Mouse (Mus musculus): ENCODE data around the gene Gdpd3.

Gdpd3 gene

GRCm38 (mm10) chr7:126789141-126789540, 23.0 kb downstream of the Gdpd3 start:
- DNase-seq (ENCODE audit: low spot score) = no peak

DNA sequence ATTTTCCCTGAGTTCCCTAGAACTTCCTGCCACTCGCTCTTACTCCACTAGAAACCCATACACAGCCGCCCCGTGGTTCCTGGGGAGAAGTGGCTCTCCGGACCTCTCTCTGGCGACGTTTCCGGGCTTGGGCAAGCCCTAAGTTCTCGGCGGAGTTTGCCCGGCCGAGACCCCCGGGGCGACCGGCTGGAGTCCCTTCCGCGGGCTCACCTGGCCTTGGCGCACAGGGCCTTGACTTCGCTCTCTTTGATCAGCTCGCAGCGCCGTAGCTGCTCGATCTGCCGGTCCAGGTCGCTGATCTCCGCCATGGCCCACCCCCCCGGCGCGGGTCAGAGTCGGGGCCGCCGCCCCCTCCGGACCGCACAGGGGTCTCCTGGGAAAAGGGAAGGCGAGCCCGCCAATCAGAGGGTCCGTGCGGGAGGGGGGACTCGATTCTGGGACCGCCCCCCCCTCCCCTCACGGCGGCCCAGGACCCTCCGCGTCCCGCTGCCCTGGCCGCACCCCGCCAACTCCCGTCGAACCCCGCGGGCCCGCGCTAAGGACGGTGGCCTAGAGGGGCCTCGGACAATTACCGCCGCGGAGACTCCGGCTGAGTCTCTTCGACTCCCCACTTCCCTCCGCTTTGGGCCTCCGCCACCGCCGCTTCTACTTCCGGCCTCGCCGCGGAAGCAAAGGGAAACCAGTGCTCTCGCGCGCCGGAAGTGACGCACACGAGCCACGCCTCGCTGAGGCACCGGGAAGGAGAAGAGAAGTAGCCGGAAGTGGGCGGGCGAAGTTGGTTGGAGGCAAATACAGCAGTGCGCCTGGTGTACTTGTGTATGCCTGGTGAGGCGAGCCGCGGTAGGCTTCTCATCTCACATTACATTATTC, 26.0 kb downstream of the Gdpd3 start, which contains the start of gene Ppp4c:
Gene Ppp4c (minus strand): TSS at position 646 of the 870 bp plus-strand sequence.
- DNase-seq (ENCODE audit: low spot score) = peak; percentile 98

DNA sequence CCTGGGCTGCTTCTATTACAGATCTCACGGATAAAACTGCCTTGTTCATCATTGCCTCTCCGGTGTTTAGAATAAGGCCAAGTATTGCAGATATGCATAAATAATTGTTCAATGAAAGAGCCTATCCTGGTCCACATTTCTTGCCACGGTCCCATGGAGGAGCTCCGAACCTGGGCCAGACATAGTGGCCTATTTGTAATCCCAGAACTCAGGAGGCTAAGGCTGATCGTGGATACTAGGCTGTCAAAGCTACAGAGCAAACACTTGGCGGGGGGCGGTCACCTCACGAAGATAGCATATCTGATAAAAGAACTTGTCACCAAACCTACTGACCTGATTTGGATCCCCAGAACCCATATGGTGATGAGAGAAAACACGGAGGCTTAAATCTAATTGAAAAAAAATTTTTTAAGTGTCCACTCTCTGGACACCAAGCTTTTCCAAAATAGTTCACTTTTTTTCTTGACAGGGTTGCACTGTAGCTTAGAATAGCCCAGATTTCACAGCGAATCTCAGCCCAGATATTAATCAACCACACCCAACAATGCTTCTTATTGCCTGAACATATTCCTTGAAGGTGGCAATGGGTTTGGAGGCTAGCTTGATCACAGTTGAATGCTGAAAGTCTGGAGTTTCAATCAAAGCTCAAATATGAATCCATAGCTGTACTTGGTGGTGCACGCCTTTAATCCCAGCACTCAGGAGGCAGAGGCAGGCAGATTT, 26.7 kb downstream of the Gdpd3 start:
- DNase-seq (ENCODE audit: low spot score) = no peak

GRCm38 (mm10) chr7:126793456-126794270, 27.5 kb downstream of the Gdpd3 start:
- DNase-seq (ENCODE audit: low spot score) = no peak

- no peak for DNase-seq (ENCODE audit: low spot score)
Observed at GRCm38 (mm10) chr7:126794271-126794605, 28.1 kb downstream of the Gdpd3 start.

DNA sequence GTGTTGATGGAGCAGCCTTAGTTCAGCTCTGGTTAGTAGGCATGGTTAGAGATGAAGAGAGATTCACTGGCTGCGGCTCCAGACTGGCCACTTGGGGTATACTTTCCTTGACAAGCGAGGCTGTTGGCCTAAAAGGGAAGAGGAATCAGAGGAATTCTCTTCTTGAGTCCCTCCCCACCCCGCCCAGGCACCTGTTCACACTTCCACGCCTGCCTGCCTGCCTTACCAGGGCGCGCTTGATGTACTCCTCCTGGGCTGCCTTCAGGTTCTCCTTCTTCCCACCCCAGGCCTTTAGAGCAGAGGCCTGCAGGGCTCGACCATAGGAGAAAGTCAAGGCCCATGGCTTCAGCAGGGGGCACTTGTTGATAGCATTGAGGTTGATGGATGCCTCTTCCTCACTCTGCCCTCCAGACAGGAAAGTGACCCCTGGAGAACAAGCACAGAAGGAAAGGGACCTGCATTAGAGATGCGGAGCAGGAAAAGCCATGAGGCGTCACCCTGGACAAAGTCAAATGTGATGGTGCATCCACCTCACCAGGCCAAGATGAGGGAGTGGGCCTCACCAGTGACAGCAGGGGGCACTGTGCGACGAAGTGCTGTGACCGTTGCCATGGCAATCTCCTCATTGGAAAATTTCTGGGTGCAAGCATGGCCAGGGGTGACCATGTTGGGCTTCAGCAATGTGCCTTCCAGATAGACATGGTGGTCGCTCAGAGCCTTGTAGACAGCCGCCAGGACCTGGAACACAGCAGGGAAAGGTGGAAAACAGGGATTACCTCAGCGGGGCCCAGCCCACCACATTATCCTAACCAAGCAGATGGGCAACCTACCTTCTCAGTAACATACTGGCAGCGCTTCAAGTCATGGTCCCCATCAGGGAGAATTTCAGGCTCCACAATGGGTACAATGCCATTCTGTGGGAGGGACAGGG, 29.5 kb downstream of the Gdpd3 start:
- DNase-seq (ENCODE audit: low spot score) = no peak

DNA sequence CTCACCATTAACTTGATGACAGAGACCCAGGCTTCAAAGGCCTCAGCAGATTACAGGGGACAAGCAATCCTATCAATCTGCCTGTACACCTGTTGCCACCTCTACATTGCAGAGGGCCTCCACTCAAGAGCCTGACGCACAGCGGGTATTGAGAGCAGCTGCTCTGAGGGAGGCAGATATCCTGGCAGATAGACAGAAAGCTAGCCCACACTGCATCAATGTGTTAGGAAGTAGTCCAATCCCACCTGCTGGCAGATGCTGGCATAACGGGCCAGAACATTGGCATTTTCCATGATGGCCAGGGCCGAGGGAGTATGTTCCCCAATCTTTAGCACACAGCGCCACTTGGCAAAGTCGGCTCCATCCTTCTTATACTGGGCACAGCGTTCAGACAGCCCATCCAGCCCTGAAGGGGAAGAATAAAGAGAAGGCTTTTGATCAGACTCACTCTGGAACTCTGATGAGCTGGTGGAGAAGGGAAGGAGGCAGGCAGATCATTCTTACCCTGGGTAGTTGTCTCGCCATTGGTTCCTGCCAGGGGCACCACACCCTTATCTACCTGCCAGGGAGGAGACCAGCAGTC, 30.3 kb downstream of the Gdpd3 start:
- DNase-seq (ENCODE audit: low spot score) = no peak

DNA sequence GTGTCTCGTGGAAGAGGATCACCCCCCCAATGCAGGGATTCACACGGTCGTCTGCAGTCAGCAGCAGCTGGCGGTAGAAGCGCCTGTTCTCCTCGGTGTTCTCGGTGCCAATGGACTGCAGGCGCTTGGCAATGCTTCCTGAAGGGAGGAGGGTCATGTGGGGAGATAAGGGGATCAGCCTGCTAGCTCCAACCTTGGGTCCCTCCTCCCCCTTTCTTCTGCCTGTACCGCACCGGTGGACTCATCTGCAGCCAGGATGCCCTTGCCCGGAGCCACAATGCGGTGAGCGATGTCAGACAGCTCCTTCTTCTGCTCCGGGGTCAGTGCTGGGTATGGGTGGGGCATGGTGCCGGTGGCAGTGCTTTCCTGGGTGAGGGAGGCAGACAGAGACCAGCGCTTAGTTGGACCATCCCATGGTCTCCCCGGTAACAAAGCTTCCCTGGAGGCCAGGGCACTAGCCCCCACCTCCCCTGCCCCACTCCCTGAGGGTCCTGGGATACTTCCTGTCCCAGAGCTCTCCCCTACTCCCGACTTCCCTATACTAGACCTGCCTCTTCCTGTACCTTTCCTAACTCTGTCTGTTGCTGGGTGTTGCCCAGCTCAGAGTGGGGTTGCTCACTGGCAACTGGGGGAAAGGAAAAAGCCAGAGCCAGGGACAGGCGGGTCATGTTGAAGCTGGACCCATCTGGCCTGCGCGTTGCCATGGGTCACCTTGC, 31.4 kb downstream of the Gdpd3 start, which contains the start of gene Fam57b:
Gene Fam57b (plus strand): TSS at position 258 of the 716 bp plus-strand sequence.
- DNase-seq (ENCODE audit: low spot score) = no peak

DNA sequence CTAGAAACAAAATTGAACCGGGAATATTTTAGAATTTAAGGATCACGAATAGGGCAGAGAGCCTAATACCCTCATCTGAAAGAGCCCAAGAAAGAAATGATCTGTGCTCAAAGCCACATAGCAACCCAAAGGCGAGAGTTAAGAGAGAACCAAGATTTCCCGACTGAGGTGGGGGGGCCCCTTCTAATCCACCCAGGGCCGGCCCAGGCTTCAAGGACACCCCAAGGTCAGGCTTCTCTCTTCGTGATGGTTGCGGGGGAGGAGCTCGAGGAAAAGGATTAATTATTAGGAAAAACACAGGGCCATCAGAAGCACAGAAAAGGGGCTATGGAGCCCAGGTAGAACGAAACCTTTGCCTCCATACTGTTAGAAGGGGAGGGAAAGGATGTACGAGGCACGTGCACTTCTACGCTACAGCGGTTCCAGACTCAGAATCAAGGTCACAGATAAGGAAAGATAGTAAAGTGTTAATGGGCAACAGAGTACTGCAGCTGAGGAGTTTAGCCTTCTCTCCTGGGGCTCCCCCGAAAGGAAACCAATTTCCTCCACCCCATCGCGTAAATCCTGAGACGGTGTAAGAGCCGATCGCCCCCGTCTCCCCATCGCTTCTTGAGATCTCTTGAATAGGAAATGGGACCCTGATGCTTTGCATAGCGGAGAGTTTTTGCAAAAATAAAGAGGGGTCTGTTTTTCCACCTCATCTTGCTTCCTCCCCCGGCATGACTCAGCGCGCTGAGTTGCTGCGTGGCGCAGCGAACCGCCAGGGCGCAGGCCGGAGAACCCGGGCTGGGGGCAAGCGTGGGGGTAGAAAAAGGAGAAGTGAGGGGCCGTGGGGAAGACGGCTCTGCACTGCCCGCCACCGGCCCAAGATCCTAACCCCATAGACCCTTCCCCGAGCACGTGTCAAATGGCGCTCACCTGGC, 32.3 kb downstream of the Gdpd3 start:
- no peak for DNase-seq (ENCODE audit: low spot score)

DNA sequence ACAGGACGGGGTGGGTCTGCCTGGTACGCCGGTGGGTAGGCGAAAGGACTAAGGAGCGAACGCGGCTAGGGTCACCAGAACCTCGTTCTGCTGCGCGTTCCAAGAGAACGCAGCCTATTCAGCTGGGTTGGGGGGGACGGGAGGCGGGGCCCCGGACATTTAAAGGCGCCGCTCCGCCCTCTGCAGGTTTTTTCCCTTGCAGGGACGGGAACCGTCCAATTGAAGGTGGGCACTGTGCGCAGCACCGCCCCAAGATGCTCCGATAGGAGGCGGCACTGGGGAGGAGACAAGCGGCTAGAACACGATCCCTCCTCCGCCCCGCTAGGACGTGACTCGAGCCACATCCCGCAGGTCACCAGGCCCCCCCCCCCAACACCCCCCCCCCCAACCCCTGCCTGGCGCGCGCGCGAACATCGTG, 32.9 kb downstream of the Gdpd3 start:
- peak; percentile 98 for DNase-seq (ENCODE audit: low spot score)

DNA sequence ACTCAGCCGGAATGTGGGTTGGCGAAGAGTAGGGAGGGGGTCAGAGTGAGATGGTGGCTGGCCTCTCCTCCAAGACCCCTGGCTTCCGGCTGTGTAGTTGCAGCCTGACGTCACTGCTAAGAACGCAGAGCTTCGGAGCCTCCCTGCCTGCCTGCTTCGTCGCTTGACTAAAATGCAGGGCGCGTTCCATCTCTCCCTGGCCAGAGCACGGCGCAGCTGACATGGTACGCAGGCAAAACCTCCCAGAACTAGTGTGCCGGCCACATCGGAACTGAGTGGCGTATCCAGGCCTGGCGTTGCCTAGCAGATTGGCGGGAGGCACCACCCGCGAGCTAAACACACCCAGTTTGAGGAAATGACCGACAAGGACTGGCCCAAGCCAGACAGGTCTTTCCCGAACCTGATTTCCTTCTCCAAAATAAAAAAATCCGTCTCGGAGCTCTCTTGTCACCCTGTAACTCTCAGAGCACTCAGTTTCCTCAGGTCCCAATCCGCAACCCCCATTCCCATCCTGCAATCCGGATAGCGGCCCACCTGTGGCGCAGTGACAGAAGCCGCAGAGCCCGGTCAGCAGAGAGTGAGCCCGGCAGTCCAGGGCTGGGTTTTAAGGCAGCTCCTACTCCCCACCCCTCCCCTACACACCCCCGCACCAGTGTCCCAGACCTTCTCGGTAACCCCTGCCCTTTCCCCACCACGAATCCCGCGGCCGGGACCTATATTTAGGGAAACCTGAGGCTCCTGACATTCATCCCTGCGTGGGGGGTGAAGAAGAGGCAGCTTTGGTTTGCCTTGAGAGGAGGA, 33.5 kb downstream of the Gdpd3 start:
- DNase-seq (ENCODE audit: low spot score) = no peak

DNA sequence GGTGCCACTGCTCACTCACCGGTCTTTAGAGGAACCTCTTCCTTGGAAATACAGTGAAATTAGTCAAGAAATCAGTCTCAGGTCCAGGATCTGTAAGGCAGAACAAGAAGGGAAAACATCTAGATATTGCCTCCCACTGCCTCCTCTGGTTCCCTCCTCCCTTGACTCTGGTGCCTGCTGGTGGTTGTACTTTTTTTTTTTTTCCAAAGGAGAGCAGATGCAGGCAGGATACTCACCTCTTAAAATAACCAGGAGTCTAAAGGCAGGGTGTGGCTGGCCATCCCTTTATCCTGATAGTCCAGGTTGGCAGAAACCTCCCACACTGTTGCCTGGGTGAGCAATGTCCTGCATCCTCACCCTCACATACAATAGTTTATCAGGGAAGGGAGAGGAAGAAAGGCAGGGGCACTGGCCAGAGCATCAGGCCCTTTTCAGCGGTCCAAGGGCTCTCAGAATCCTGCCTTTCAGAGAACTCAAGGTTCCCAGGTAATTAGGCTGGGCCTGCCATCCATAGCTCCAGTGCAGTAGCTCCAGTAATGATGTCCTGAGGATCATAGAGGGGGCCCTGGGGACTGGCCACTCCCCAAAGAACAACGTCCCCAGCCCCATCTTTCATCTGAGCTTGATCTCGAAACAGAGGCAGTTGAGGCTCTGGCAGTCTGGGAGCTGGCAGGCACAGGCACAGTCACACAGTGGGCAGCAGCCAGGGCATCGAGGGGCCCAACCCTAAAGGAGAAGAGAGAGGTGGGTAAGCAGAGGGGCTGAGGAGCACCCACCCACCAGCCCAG, 34.3 kb downstream of the Gdpd3 start:
- no peak for DNase-seq (ENCODE audit: low spot score)

GRCm38 (mm10) chr7:126801057-126801422, 34.9 kb downstream of the Gdpd3 start:
- DNase-seq (ENCODE audit: low spot score) = no peak

- no peak for DNase-seq (ENCODE audit: low spot score)
Observed at GRCm38 (mm10) chr7:126802134-126802889, 36.2 kb downstream of the Gdpd3 start.

- DNase-seq (ENCODE audit: low spot score) = no peak
Observed at GRCm38 (mm10) chr7:126803181-126803580, 37.0 kb downstream of the Gdpd3 start.

GRCm38 (mm10) chr7:126803751-126804150, 37.6 kb downstream of the Gdpd3 start:
- no peak for DNase-seq (ENCODE audit: low spot score)

- DNase-seq (ENCODE audit: low spot score) = no peak
Observed at GRCm38 (mm10) chr7:126806956-126807355, 40.8 kb downstream of the Gdpd3 start.
